Comparison of ENCODE assay signal across 14 mouse cellular contexts in the genomic region with DNA sequence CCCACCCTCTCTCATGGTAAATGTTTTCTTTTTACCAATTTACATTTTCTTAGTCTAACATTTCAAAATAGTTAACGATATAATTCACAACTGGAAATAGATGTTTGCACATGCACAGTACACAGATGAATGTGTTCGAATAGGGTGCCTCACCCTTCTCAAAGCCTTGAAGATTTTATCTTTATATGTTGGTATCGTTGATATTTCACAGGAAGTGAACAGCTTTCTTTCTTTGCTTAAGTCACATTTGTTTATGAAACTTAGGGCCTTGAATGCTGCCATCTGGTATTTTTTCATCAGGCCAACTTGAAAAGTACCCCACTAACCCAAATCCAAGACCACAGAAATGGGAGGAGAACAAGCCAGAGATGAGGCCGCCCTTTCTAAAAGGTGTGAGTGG.
"Had no signal": no experiment of that assay in that cellular context is flagged by ENCODE, and none has a peak within 500 bp of the region (broad histone marks: within the 10 kb centered on the region; RNA-seq: fewer than 3 reads in every experiment).

No protein-coding gene starts in this region.

- DNase-seq: kidney, adult 8-10 months; kidney, postnatal 25 days; layer of hippocampus, adult 9-11 months; liver; lung, embryonic 14.5 days; lung, postnatal 14 days; right cerebral cortex, postnatal 4 days; spleen, adult 18-20 months; thymus, postnatal 25 days had no signal

- H3K4me3 ChIP-seq: limb, embryonic 12.5 days; midbrain, embryonic 13.5 days; neural tube, embryonic 15.5 days had no signal

- H3K9ac ChIP-seq: limb, embryonic 12.5 days; liver, embryonic 14.5 days; lung, embryonic 14.5 days; midbrain, embryonic 13.5 days; neural tube, embryonic 15.5 days had no signal

- H3K9me3 ChIP-seq: limb, embryonic 12.5 days; midbrain, embryonic 13.5 days; neural tube, embryonic 15.5 days had no signal

- H3K4me2 ChIP-seq: limb, embryonic 12.5 days; lung, embryonic 14.5 days; midbrain, embryonic 13.5 days; neural tube, embryonic 15.5 days had no signal

- H3K27ac ChIP-seq: limb, embryonic 12.5 days; liver, embryonic 14.5 days; macrophage; midbrain, embryonic 13.5 days; neural tube, embryonic 15.5 days had no signal

- H3K27me3 ChIP-seq: limb, embryonic 12.5 days; midbrain, embryonic 13.5 days; neural tube, embryonic 15.5 days had no signal

- ATAC-seq: midbrain, embryonic 13.5 days had no signal
